Comparison of ENCODE assay signal across 12 mouse cellular contexts in the genomic region with DNA sequence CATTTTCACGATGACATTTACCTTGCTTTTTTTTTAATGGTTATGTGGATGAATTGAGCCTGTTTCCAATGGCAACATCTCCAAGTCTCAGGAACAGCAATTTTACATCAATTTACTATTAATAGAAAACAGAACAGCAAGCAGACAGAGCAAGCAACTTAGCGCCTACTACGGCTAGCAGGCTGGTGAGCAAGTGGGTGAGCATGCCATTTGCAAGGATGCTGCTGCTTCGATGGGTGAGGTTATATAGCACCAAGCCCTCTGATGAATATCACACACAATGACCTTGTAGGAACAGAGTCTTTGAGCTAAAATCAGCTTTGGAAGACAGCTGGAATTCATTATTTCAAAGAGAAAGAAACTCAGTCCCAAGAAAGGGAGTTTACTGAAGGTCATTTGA. TPM values are rescaled to one million over a fixed set of nuclear protein-coding genes. Genes with fewer than 3 reads are reported as not detected.
DNase-seq lines count a peak whose midpoint lies in the region; ATAC-seq and TF ChIP-seq lines count a peak whose summit lies in the region.
"Had no signal": no experiment of that assay in that cellular context is flagged by ENCODE, and none has a peak within 500 bp of the region (broad histone marks: within the 10 kb centered on the region; RNA-seq: fewer than 3 reads in every experiment).

No protein-coding gene starts in this region.

- no peaks in the 10 kb centered on the region for H3K9me3 ChIP-seq in hindbrain, postnatal 0 days (ENCODE audit: low read length)
- H3K9me3 ChIP-seq in hindbrain, embryonic 10.5 days = no peaks in the 10 kb centered on the region
- H3K9me3 ChIP-seq in midbrain, embryonic 16.5 days (replicated peaks; ENCODE audit: control insufficient read depth, low read length, poor library complexity, severe bottlenecking) = no peaks in the 10 kb centered on the region
- no peaks in the 10 kb centered on the region for H3K9me3 ChIP-seq in midbrain, embryonic 11.5 days (ENCODE audit: control insufficient read depth, low read length)
- H3K9me3 ChIP-seq in midbrain, postnatal 0 days (ENCODE audit: low read length) = no peaks in the 10 kb centered on the region
- H3K9me3 ChIP-seq: kidney, embryonic 15.5 days had no signal

- 74% methylated on average over 4 of the region's 4 CpGs for WGBS in hindbrain, postnatal 0 days
- 79% methylated on average over 4 of the region's 4 CpGs for WGBS in hindbrain, embryonic 10.5 days
- WGBS in midbrain, embryonic 16.5 days = 56% methylated on average over 4 of the region's 4 CpGs
- 85% methylated on average over 4 of the region's 4 CpGs for WGBS in midbrain, embryonic 11.5 days
- WGBS in midbrain, postnatal 0 days = 57% methylated on average over 4 of the region's 4 CpGs

- H3K9ac ChIP-seq in hindbrain, postnatal 0 days (replicated peaks; ENCODE audit: low read length) = no peak overlapping the region
- H3K9ac ChIP-seq in midbrain, embryonic 16.5 days (ENCODE audit: low read depth, low read length) = no peak overlapping the region
- no peak overlapping the region for H3K9ac ChIP-seq in midbrain, embryonic 11.5 days (ENCODE audit: low read length)
- H3K9ac ChIP-seq in midbrain, postnatal 0 days (replicated peaks; ENCODE audit: low read length, poor library complexity, severe bottlenecking) = no peak overlapping the region
- H3K9ac ChIP-seq: kidney, embryonic 15.5 days; lung, embryonic 14.5 days had no signal

- H3K27ac ChIP-seq in hindbrain, postnatal 0 days = 0 out of 2 replicates have a peak overlapping the region, but pooled peaks have one; percentile 33
- H3K27ac ChIP-seq in hindbrain, embryonic 10.5 days = no peak overlapping the region
- H3K27ac ChIP-seq in midbrain, embryonic 16.5 days (ENCODE audit: low read length) = peak overlapping the region; percentile 53; the same call in 1 of the 2 replicates
- H3K27ac ChIP-seq in midbrain, embryonic 11.5 days (ENCODE audit: low read depth, low read length) = no peak overlapping the region
- 0 out of 2 replicates have a peak overlapping the region, but pooled peaks have one; percentile 43 for H3K27ac ChIP-seq in midbrain, postnatal 0 days (ENCODE audit: low read depth, low read length)
- H3K27ac ChIP-seq: kidney, embryonic 15.5 days had no signal

- no peak overlapping the region for H3K4me2 ChIP-seq in hindbrain, postnatal 0 days (ENCODE audit: low read depth, low read length)
- no peak overlapping the region for H3K4me2 ChIP-seq in midbrain, embryonic 16.5 days (ENCODE audit: low read length)
- no peak overlapping the region for H3K4me2 ChIP-seq in midbrain, embryonic 11.5 days
- H3K4me2 ChIP-seq in midbrain, postnatal 0 days (ENCODE audit: low read depth, low read length, poor library complexity, severe bottlenecking) = no peak overlapping the region
- H3K4me2 ChIP-seq: kidney, embryonic 15.5 days; lung, embryonic 14.5 days had no signal

- peak; percentile 34 for DNase-seq in embryo, embryonic 10.5 days (ENCODE audit: low spot score)
- no peak for DNase-seq in embryo, embryonic 10 days (ENCODE audit: low spot score)
- no peak for DNase-seq in hindbrain, postnatal 0 days (ENCODE audit: low spot score)
- DNase-seq in hindbrain, embryonic 10.5 days (ENCODE audit: low spot score) = no peak
- DNase-seq in midbrain, embryonic 11.5 days (ENCODE audit: low spot score, missing footprints) = no peak
- peak; percentile 14 for DNase-seq in midbrain, postnatal 0 days (ENCODE audit: low spot score)
- DNase-seq in heart, adult 8-10 months (ENCODE audit: low spot score) = no peak
- DNase-seq: cerebellum, adult 2 months; lung, embryonic 14.5 days; thymus, postnatal 25 days had no signal

- TF ChIP-seq CTCF in hindbrain, postnatal 0 days (IDR thresholded peaks at IDR 0.05; ENCODE audit: low read depth) = no peak
- TF ChIP-seq CTCF in midbrain, postnatal 0 days (IDR thresholded peaks at IDR 0.05) = no peak

- H3K4me3 ChIP-seq in hindbrain, postnatal 0 days (ENCODE audit: low read length) = no peak overlapping the region
- no peak overlapping the region for H3K4me3 ChIP-seq in hindbrain, embryonic 10.5 days
- no peak overlapping the region for H3K4me3 ChIP-seq in midbrain, embryonic 16.5 days (ENCODE audit: low read depth, low read length)
- H3K4me3 ChIP-seq in midbrain, embryonic 11.5 days (ENCODE audit: low read depth, low read length) = no peak overlapping the region
- no peak overlapping the region for H3K4me3 ChIP-seq in midbrain, postnatal 0 days (ENCODE audit: low read depth, low read length)
- H3K4me3 ChIP-seq: kidney, embryonic 15.5 days had no signal

- H3K4me1 ChIP-seq in hindbrain, postnatal 0 days (ENCODE audit: insufficient read depth, low read length) = no peaks in the 10 kb centered on the region
- peaks cover 22% of the 10 kb centered on the region for H3K4me1 ChIP-seq in hindbrain, embryonic 10.5 days (replicated peaks)
- H3K4me1 ChIP-seq in midbrain, embryonic 16.5 days (ENCODE audit: control insufficient read depth, insufficient read depth, low read length) = peaks cover 11% of the 10 kb centered on the region
- H3K4me1 ChIP-seq in midbrain, embryonic 11.5 days (ENCODE audit: control insufficient read depth, insufficient read depth, low read length) = no peaks in the 10 kb centered on the region
- H3K4me1 ChIP-seq in midbrain, postnatal 0 days (ENCODE audit: insufficient read depth, low read length) = 0 out of 2 replicates have a peak, but pooled peaks cover 4% of the 10 kb centered on the region

- H3K36me3 ChIP-seq in hindbrain, postnatal 0 days (ENCODE audit: insufficient read depth, low read length) = no peaks in the 10 kb centered on the region
- no peaks in the 10 kb centered on the region for H3K36me3 ChIP-seq in hindbrain, embryonic 10.5 days
- H3K36me3 ChIP-seq in midbrain, embryonic 16.5 days (ENCODE audit: control insufficient read depth, insufficient read depth, low read length) = no peaks in the 10 kb centered on the region
- H3K36me3 ChIP-seq in midbrain, embryonic 11.5 days (ENCODE audit: control insufficient read depth, insufficient read depth, low read length) = no peaks in the 10 kb centered on the region
- H3K36me3 ChIP-seq in midbrain, postnatal 0 days (ENCODE audit: insufficient read depth, low read length) = no peaks in the 10 kb centered on the region
- H3K36me3 ChIP-seq: kidney, embryonic 15.5 days had no signal

- H3K27me3 ChIP-seq in hindbrain, postnatal 0 days (ENCODE audit: insufficient read depth, low read length) = no peaks in the 10 kb centered on the region
- no peaks in the 10 kb centered on the region for H3K27me3 ChIP-seq in hindbrain, embryonic 10.5 days (ENCODE audit: insufficient read depth, poor library complexity, severe bottlenecking)
- H3K27me3 ChIP-seq in midbrain, embryonic 16.5 days (ENCODE audit: control insufficient read depth, insufficient read depth, low read depth, low read length) = no peaks in the 10 kb centered on the region
- no peaks in the 10 kb centered on the region for H3K27me3 ChIP-seq in midbrain, embryonic 11.5 days (ENCODE audit: control insufficient read depth, insufficient read depth, low read length)
- H3K27me3 ChIP-seq in midbrain, postnatal 0 days (ENCODE audit: insufficient read depth, low read length) = no peaks in the 10 kb centered on the region
- H3K27me3 ChIP-seq: kidney, embryonic 15.5 days had no signal

- ATAC-seq in hindbrain, postnatal 0 days = no peak
- 0 out of 2 replicates have a peak, but pooled peaks have one; percentile 29 for ATAC-seq in midbrain, embryonic 16.5 days
- no peak for ATAC-seq in midbrain, embryonic 11.5 days (ENCODE audit: low FRiP score)
- no peak; the same call in 1 of the 2 replicates for ATAC-seq in midbrain, postnatal 0 days (ENCODE audit: low FRiP score)

RNA-seq across cellular contexts. Expression of gene Wipf3, which starts 43.0 kb away (rescaled TPM):
- 1.4 and 4.2 TPM in 2 replicates for total RNA-seq in hindbrain, postnatal 0 days (2014; rRNA removed)
- 1.0 TPM in 2 replicates for polyA plus RNA-seq in hindbrain, postnatal 0 days (2015; fragmentation: Nextera tagmentation; extraction: Ambion mirVana)
- 0.77 and 1.2 TPM in 2 replicates for polyA plus RNA-seq in hindbrain, embryonic 10.5 days (2016; fragmentation: Nextera tagmentation; extraction: Ambion mirVana)
- polyA plus RNA-seq in midbrain, embryonic 16.5 days (2015; fragmentation: Nextera tagmentation; extraction: Ambion mirVana) = 3.6 and 5.0 TPM in 2 replicates
- 0.50 and 0.55 TPM in 2 replicates for polyA plus RNA-seq in midbrain, embryonic 11.5 days (2014; fragmentation: Nextera tagmentation; extraction: Ambion mirVana)
- 4.5 and 5.9 TPM in 2 replicates for total RNA-seq in midbrain, postnatal 0 days (2014; rRNA removed)
- 1.3 and 1.7 TPM in 2 replicates for polyA plus RNA-seq in midbrain, postnatal 0 days (2015; fragmentation: Nextera tagmentation; extraction: Ambion mirVana)
- 10 to 100 TPM; 28.5 to 45.5 (median 37.8) TPM for total RNA-seq in heart, adult 8-10 months (2022)

Comparison
In these comparisons a context has a peak if more than half of its experiments do, and no peak if none do; other contexts are left out.
1. DNase-seq: peak in embryo, embryonic 10.5 days (single experiment) and midbrain, postnatal 0 days (single experiment); none in embryo, embryonic 10 days (single experiment), hindbrain, postnatal 0 days (single experiment), hindbrain, embryonic 10.5 days (single experiment), midbrain, embryonic 11.5 days (single experiment) and heart, adult 8-10 months (single experiment).
2. H3K27ac ChIP-seq: peak in hindbrain, postnatal 0 days (single experiment), midbrain, embryonic 16.5 days (single experiment) and midbrain, postnatal 0 days (single experiment); none in hindbrain, embryonic 10.5 days (single experiment) and midbrain, embryonic 11.5 days (single experiment).